Mouse (Mus musculus) ES-Bruce4 (cell line): ENCODE data around the gene Myo1h. TPM values are rescaled to one million over a fixed set of nuclear protein-coding genes. Genes with fewer than 3 reads are reported as not detected.
A peak's percentile ranks its signal among the peaks of the same experiment; 100 is the strongest.

ENCODE experiments used
- H3K27ac ChIP-seq: 2 replicates; pipeline ENCODE4 v1.5.1; 2012; ENCODE audit warnings: low read length, inconsistent platforms; ENCODE audit not compliant: insufficient read depth
- H3K27me3 ChIP-seq: 2 replicates; pipeline ENCODE4 v1.6.1; 2012; ENCODE audit warnings: mild to moderate bottlenecking, low read length, inconsistent platforms; ENCODE audit not compliant: control insufficient read depth, poor library complexity, insufficient read depth, severe bottlenecking
- H3K36me3 ChIP-seq: 2 replicates; pipeline ENCODE4 v1.6.1; 2012; ENCODE audit warnings: inconsistent platforms, mild to moderate bottlenecking, low read length, moderate library complexity; ENCODE audit not compliant: control insufficient read depth, poor library complexity, insufficient read depth, severe bottlenecking
- H3K4me1 ChIP-seq: one replicate; pipeline ENCODE4 v1.8.1; 2011; ENCODE audit warnings: low read length; ENCODE audit not compliant: control insufficient read depth, insufficient read depth
- H3K4me3 ChIP-seq: 2 replicates; pipeline ENCODE4 v1.5.1; 2011; ENCODE audit warnings: low read depth, mild to moderate bottlenecking, low read length
- H3K9ac ChIP-seq: 2 replicates; pipeline ENCODE4 v1.6.1; 2012; ENCODE audit warnings: low read depth, mild to moderate bottlenecking, inconsistent platforms; ENCODE audit not compliant: poor library complexity, severe bottlenecking
- H3K9me3 ChIP-seq: replicated peaks from 2 replicates; pipeline ENCODE4 v1.6.1; 2012; ENCODE audit warnings: mild to moderate bottlenecking, low read length, inconsistent platforms; ENCODE audit not compliant: control insufficient read depth, poor library complexity, insufficient read depth, severe bottlenecking
- CTCF ChIP-seq: IDR thresholded peaks from one replicate; pipeline ENCODE4 v1.8.1; 2011; ENCODE audit warnings: low read depth, low read length
- EP300 ChIP-seq: IDR thresholded peaks from 2 replicates; pipeline ENCODE4 v1.6.1; 2011; ENCODE audit warnings: low read depth, low read length; ENCODE audit not compliant: insufficient read depth
- POLR2A ChIP-seq: IDR thresholded peaks from one replicate; pipeline ENCODE4 v1.8.1; 2011; ENCODE audit warnings: low read length; ENCODE audit not compliant: insufficient read depth
- polyA plus RNA-seq: library from polyadenylated mRNA; stranded (reverse); fragments of >200 nt; gene quantifications from 2 replicates; pipeline ENCODE4 v1.2.4, GENCODE M21; 2011; ENCODE audit warnings: low read depth; ENCODE audit not compliant: missing spikeins, insufficient read depth, insufficient read length

Gene Myo1h
- polyA plus RNA-seq, 1 experiment: 1.8 TPM

DNA sequence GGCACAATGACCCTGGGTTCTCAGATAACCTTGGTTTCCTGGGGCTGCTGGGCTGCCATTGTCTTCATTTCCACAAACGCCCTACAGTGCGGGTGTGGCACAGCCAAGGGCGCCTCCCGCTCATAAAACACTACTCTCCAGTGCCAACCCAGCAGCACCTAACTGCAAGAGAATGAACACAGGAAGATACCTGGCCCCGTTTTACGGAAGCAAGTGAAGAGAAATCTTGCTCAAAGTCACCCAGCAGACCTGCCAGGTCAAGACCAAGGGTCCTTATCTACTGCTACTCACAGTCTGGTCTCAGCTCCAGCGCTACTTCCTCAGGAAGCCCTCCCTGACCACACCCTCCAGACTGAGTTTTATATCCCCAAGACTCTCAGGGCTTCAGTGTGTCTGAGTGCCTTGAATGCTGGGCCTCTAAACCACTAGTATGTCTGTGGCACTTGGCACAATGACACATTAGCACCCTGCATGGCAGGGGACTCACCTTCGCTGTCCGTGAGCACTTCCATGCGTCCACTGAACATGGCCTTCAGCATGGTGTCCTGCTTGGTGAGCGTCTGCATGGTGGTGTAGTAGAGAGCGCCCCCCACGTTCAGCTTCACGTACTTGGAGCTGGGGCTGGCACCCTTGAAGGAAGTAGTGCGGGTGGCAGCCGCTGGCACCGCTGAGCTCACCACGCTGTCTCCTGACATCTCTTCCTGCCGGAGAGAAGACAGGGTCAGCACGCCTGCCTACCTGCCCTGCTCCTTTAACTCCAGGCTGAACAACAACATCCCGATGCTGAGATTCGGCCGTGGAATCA is 85.6 kb downstream of the Myo1h start:
- H3K9me3 ChIP-seq: no peaks in the 10 kb centered on the region
- TF ChIP-seq POLR2A (no peak), EP300 (no peak)
- H3K9ac ChIP-seq: no peak overlapping the region
- no peak overlapping the region for H3K4me3 ChIP-seq
- H3K4me1 ChIP-seq: peaks cover 10% of the 10 kb centered on the region
- no peak overlapping the region for H3K27ac ChIP-seq
- H3K36me3 ChIP-seq: no peaks in the 10 kb centered on the region
- no peaks in the 10 kb centered on the region for H3K27me3 ChIP-seq

GRCm38 (mm10) chr5:114378177-114378920 is 89.4 kb downstream of the Myo1h start:
- Histone ChIP-seq H3K4me1 (peaks cover 5% of the 10 kb centered on the region), H3K27ac (no peak overlapping the region), H3K9ac (0 out of 2 replicates have a peak overlapping the region, but pooled peaks have one; percentile 99), H3K4me3 (no peak overlapping the region), H3K36me3 (no peaks in the 10 kb centered on the region), H3K27me3 (no peaks in the 10 kb centered on the region), H3K9me3 (no peaks in the 10 kb centered on the region)
- TF ChIP-seq CTCF: no peak
- no peak for TF ChIP-seq EP300
- TF ChIP-seq POLR2A: no peak

DNA sequence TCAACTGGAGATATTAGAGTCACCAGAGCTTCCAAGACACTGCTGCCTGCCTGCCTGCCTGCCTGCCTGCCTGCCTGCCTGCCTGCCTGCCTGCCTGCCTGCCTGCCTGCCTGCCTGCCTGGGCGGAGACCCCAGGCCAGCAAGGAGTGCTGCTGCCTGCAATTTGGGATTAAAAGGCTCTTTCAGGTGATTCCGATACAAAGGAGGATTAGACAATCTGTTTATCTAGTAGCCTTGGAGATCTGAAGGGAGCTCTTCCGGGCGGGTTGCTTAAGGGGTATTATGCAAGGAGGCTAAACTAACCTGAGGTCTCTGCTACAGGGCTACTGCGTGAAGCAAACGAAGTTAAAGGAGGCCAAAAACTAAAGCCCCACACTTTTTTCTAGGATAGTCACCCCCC is 90.0 kb downstream of the Myo1h start:
- Histone ChIP-seq H3K4me1 (peaks cover 5% of the 10 kb centered on the region), H3K4me3 (no peak overlapping the region), H3K9ac (peak overlapping the region; percentile 99; the same call in 1 of the 2 replicates), H3K27me3 (no peaks in the 10 kb centered on the region), H3K27ac (no peak overlapping the region), H3K36me3 (no peaks in the 10 kb centered on the region), H3K9me3 (no peaks in the 10 kb centered on the region)
- TF ChIP-seq CTCF (no peak), EP300 (no peak), POLR2A (no peak)

DNA sequence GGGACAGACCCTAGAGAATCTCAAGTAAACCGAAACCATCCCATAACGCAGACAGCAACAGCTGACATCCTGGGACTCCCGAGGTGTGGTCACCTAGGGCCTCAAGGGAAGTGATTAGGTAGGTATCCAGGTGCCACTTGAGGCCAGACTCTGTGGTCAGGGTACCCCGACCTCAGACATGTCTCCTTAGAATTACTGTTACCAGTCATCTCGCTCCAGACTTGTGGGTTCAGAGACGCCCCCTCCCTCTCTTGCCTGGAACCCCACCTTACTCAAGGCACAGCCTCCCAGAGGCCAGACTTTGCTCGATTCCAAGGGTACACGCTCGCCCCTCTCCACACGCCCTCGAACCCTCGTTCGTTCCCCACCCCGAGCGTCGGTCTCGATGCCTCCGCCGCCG is 90.8 kb downstream of the Myo1h start:
- TF ChIP-seq POLR2A: no peak
- no peak for TF ChIP-seq CTCF
- TF ChIP-seq EP300: no peak
- Histone ChIP-seq H3K9ac (peak overlapping the region; percentile 99), H3K4me3 (peak overlapping the region; percentile 87), H3K36me3 (no peaks in the 10 kb centered on the region), H3K27me3 (no peaks in the 10 kb centered on the region), H3K9me3 (no peaks in the 10 kb centered on the region), H3K27ac (no peak overlapping the region), H3K4me1 (peaks cover under 1% of the 10 kb centered on the region)

GRCm38 (mm10) chr5:114380209-114381012 is 91.4 kb downstream of the Myo1h start, which contains the start of the genes Kctd10 and Ube3b:
Gene Kctd10, minus strand, starts transcription at chr5:114380508.
Gene Ube3b, plus strand, starts transcription at chr5:114380607.
- Histone ChIP-seq H3K36me3 (0 out of 2 replicates have a peak, but pooled peaks cover 5% of the 10 kb centered on the region), H3K27me3 (no peaks in the 10 kb centered on the region), H3K4me3 (peak within 1 kb of the TSS; percentile 99), H3K9ac (peak within 1 kb of the TSS; percentile 99), H3K4me1 (no peaks in the 10 kb centered on the region), H3K27ac (0 out of 2 replicates have a peak within 1 kb of the TSS, but pooled peaks have one; percentile 53), H3K9me3 (no peaks in the 10 kb centered on the region)
- TF ChIP-seq POLR2A (peak; percentile 23), EP300 (no peak)
